Mouse (Mus musculus) frontal cortex, adult (tissue): Measurements from ENCODE around the gene Rbsn.
A peak's percentile ranks its signal among the peaks of the same experiment; 100 is the strongest.

ENCODE experiments used
- ATAC-seq: cut with Nextera tagmentation; 2 replicates; pipeline ENCODE4 v1.9.2; 2017; ENCODE audit warnings: mild to moderate bottlenecking, moderate library complexity, mixed read lengths; ENCODE audit not compliant: low TSS enrichment

The Rbsn gene

GRCm38 (mm10) chr6:92214773-92215449, at the start of gene Rbsn:
Gene Rbsn (minus strand): TSS chr6:92214925.
- peak; percentile 98 for ATAC-seq

- no peak for ATAC-seq
Measured at GRCm38 (mm10) chr6:92261162-92261843, 46.6 kb upstream of the Rbsn start.

- no peak for ATAC-seq
Measured at GRCm38 (mm10) chr6:92255346-92255745, 40.6 kb upstream of the Rbsn start.

GRCm38 (mm10) chr6:92253253-92253870, 38.6 kb upstream of the Rbsn start:
- ATAC-seq: no peak

- no peak for ATAC-seq
Measured at GRCm38 (mm10) chr6:92247215-92247919, 32.6 kb upstream of the Rbsn start.

- ATAC-seq: no peak
Measured at GRCm38 (mm10) chr6:92246335-92246734, 31.6 kb upstream of the Rbsn start.

GRCm38 (mm10) chr6:92244591-92244990, 29.9 kb upstream of the Rbsn start, which contains the start of gene Trh:
Gene Trh (minus strand): TSS chr6:92244650.
- no peak for ATAC-seq

- peak; percentile 99 for ATAC-seq
Measured at GRCm38 (mm10) chr6:92241178-92241906, 26.6 kb upstream of the Rbsn start.

- ATAC-seq: no peak
Measured at GRCm38 (mm10) chr6:92235036-92235435, 20.3 kb upstream of the Rbsn start.

- ATAC-seq: no peak
Measured at GRCm38 (mm10) chr6:92231762-92232161, 17.0 kb upstream of the Rbsn start.

GRCm38 (mm10) chr6:92231356-92231755, 16.6 kb upstream of the Rbsn start:
- no peak for ATAC-seq

- no peak for ATAC-seq
Measured at GRCm38 (mm10) chr6:92229586-92229985, 14.9 kb upstream of the Rbsn start.

GRCm38 (mm10) chr6:92229103-92229502, 14.4 kb upstream of the Rbsn start:
- no peak for ATAC-seq

- ATAC-seq: peak; percentile 76
Measured at GRCm38 (mm10) chr6:92224981-92225380, 10.3 kb upstream of the Rbsn start.

- no peak for ATAC-seq
Measured at GRCm38 (mm10) chr6:92222021-92222420, 7.3 kb upstream of the Rbsn start.

GRCm38 (mm10) chr6:92221604-92222003, 6.9 kb upstream of the Rbsn start:
- ATAC-seq: no peak

GRCm38 (mm10) chr6:92219445-92219844, 4.7 kb upstream of the Rbsn start:
- no peak for ATAC-seq

GRCm38 (mm10) chr6:92214055-92214772, 511 bp downstream of the Rbsn start:
- ATAC-seq: peak; percentile 91

- ATAC-seq: no peak
Measured at GRCm38 (mm10) chr6:92199414-92199813, 15.3 kb downstream of the Rbsn start.

- ATAC-seq: peak; percentile 38
Measured at GRCm38 (mm10) chr6:92184178-92184577, 30.5 kb downstream of the Rbsn start.

GRCm38 (mm10) chr6:92183621-92184131, 31.0 kb downstream of the Rbsn start, which contains the start of gene Mrps25:
Gene Mrps25 (minus strand): TSS chr6:92184033.
- peak; percentile 97 for ATAC-seq
